Comparison of ENCODE assay signal across 23 mouse cellular contexts in the genomic region with DNA sequence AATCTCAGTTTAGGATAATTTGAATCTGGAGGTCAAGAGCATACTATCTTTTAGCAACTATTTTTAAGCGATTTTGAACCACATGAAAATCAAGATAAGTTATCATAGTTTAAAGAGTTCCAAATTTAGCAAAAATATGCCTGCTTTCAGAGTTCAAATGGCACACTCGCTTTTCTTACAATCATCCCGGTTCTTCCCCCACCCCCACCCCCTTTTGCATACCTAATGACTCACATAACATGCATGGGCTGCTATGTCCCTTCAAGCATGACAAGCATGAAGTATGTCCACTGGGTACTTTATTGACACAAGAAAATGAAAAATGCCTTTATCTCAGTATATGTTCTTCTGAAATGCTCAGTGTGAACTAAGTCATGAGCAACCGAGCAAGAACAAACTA.
"Had no signal": no experiment of that assay in that cellular context is flagged by ENCODE, and none has a peak within 500 bp of the region (broad histone marks: within the 10 kb centered on the region; RNA-seq: fewer than 3 reads in every experiment).

No protein-coding gene starts in this region.

- ATAC-seq: liver, postnatal 0 days; lung, postnatal 0 days; midbrain, embryonic 16.5 days had no signal

- H3K4me3 ChIP-seq: lung, embryonic 15.5 days; megakaryocyte, embryonic 14.5 days; midbrain, embryonic 10.5 days; midbrain, embryonic 12.5 days; myocyte; neural tube, embryonic 13.5 days; neural tube, embryonic 15.5 days had no signal

- H3K36me3 ChIP-seq: lung, embryonic 15.5 days; midbrain, embryonic 10.5 days had no signal

- H3K27ac ChIP-seq: lung, embryonic 15.5 days; macrophage; midbrain, embryonic 10.5 days; midbrain, embryonic 12.5 days; neural tube, embryonic 13.5 days; neural tube, embryonic 15.5 days had no signal

- H3K9ac ChIP-seq: liver, postnatal 0 days; lung, embryonic 15.5 days; midbrain, embryonic 12.5 days; neural tube, embryonic 13.5 days; neural tube, embryonic 15.5 days had no signal

- H3K9me3 ChIP-seq: lung, embryonic 15.5 days; megakaryocyte, embryonic 14.5 days; midbrain, embryonic 10.5 days; midbrain, embryonic 12.5 days; neural tube, embryonic 13.5 days; neural tube, embryonic 15.5 days had no signal

- H3K27me3 ChIP-seq: lung, embryonic 15.5 days; megakaryocyte, embryonic 14.5 days; midbrain, embryonic 12.5 days; neural tube, embryonic 13.5 days; neural tube, embryonic 15.5 days had no signal

- H3K4me2 ChIP-seq: lung, embryonic 15.5 days; midbrain, embryonic 12.5 days; neural tube, embryonic 13.5 days; neural tube, embryonic 15.5 days had no signal

- DNase-seq: liver, postnatal 0 days; lung, adult 2 months; lung, postnatal 14 days; lung, postnatal 36 days; midbrain, embryonic 14.5 days; retina, postnatal 1 day; right cerebral cortex, adult 18-20 months; right cerebral cortex, postnatal 25 days; right cerebral cortex, postnatal 4 days; spleen, adult 18-20 months; thymus, adult 18-20 months; thymus, postnatal 14 days; thymus, postnatal 36 days had no signal

- H3K4me1 ChIP-seq: lung, embryonic 15.5 days; megakaryocyte, embryonic 14.5 days; midbrain, embryonic 10.5 days; midbrain, embryonic 12.5 days had no signal
